Mouse (Mus musculus) megakaryocyte, embryonic 14.5 days (primary cell): ENCODE results near the gene Ntrk3.

Experiments
- FLI1 ChIP-seq: IDR thresholded peaks from 2 replicates; pipeline ENCODE4 v1.6.1; 2012; ENCODE audit warnings: low read length, inconsistent platforms, mixed read lengths
- GATA1 ChIP-seq: IDR thresholded peaks from 3 replicates; pipeline ENCODE4 v1.6.1; 2012; ENCODE audit warnings: mixed read lengths, low read length, inconsistent platforms, borderline replicate concordance

GRCm38 (mm10) chr7:78183396-78183795, 554.4 kb downstream of the Ntrk3 start:
- TF ChIP-seq GATA1 (no peak), FLI1 (no peak)
